Mouse (Mus musculus) midbrain, postnatal 0 days (tissue): ENCODE measurements around the gene Ugt1a6b. TPM values are rescaled to one million over a fixed set of nuclear protein-coding genes. Genes with fewer than 3 reads are reported as not detected.
A peak's percentile ranks its signal among the peaks of the same experiment; 100 is the strongest.

Source experiments
- ATAC-seq: fragments of 200-750 bp; cut with Nextera tagmentation; 2 replicates; pipeline ENCODE4 v1.8.0; 2017; ENCODE audit warnings: moderate number of reproducible peaks, mild to moderate bottlenecking, moderate TSS enrichment, moderate library complexity; ENCODE audit not compliant: low FRiP score
- DNase-seq: peaks from one replicate; pipeline ENCODE4 v3.0.0-alpha.2; 2015; ENCODE audit warnings: low spot score
- H3K27ac ChIP-seq: fragments of 300-500 bp; sonication (generic); 2 replicates; pipeline ENCODE4 v1.5.1; 2014; ENCODE audit warnings: low read depth, mild to moderate bottlenecking, low read length, mixed read lengths
- H3K27me3 ChIP-seq: fragments of 300-500 bp; sonication (generic); 2 replicates; pipeline ENCODE4 v1.6.1; 2014; ENCODE audit warnings: low read length, control low read depth, mixed read lengths; ENCODE audit not compliant: insufficient read depth
- H3K36me3 ChIP-seq: fragments of 300-500 bp; sonication (generic); 2 replicates; pipeline ENCODE4 v1.6.1; 2014; ENCODE audit warnings: low read length, control low read depth, mixed read lengths; ENCODE audit not compliant: insufficient read depth
- H3K4me1 ChIP-seq: fragments of 300-500 bp; sonication (generic); 2 replicates; pipeline ENCODE4 v1.6.1; 2014; ENCODE audit warnings: mild to moderate bottlenecking, control low read depth, antibody characterized with exemption, low read length, mixed read lengths; ENCODE audit not compliant: insufficient read depth
- H3K4me2 ChIP-seq: fragments of 300-500 bp; sonication (generic); 2 replicates; pipeline ENCODE4 v1.6.1; 2014; ENCODE audit warnings: low read depth, mild to moderate bottlenecking, low read length, mixed read lengths; ENCODE audit not compliant: poor library complexity, severe bottlenecking
- H3K4me3 ChIP-seq: fragments of 300-500 bp; sonication (generic); 2 replicates; pipeline ENCODE4 v1.5.1; 2014; ENCODE audit warnings: low read depth, mild to moderate bottlenecking, low read length, moderate library complexity
- H3K9ac ChIP-seq: fragments of 300-500 bp; sonication (generic); replicated peaks from 2 replicates; pipeline ENCODE4 v1.6.1; 2014; ENCODE audit warnings: mild to moderate bottlenecking, low read length, moderate library complexity, mixed read lengths; ENCODE audit not compliant: poor library complexity, severe bottlenecking
- H3K9me3 ChIP-seq: fragments of 300-500 bp; sonication (generic); 2 replicates; pipeline ENCODE4 v1.6.1; 2016; ENCODE audit warnings: low read length, control low read depth
- CTCF ChIP-seq: IDR thresholded peaks from 2 replicates; pipeline ENCODE4 v1.5.1; 2016; ENCODE audit warnings: antibody characterized with exemption, mild to moderate bottlenecking
- WGBS: fragments of 180-500 bp; shearing (Covaris S2); extraction: QIAGEN DNeasy Blood & Tissue Kit; methylation state at CpG from one replicate; pipeline ENCODE4 v1.1.7; 2014; 5-methylcytosine and 5-hydroxymethylcytosine counted together
- polyA plus RNA-seq: library from polyadenylated mRNA; unstranded; fragments of >200 nt; fragmentation: Nextera tagmentation; extraction: Ambion mirVana; gene quantifications from 2 replicates; pipeline ENCODE4 v1.2.1, GENCODE M21; 2015
- total RNA-seq: library from RNA; depleted of rRNA; stranded (reverse); fragments of >200 nt; gene quantifications from 2 replicates; pipeline ENCODE4 v1.2.3, GENCODE M21; 2014

Gene Ugt1a6b
- total and polyA plus RNA-seq, 2 experiments from 2014 or later: 1.9 TPM; not detected in 1

DNA sequence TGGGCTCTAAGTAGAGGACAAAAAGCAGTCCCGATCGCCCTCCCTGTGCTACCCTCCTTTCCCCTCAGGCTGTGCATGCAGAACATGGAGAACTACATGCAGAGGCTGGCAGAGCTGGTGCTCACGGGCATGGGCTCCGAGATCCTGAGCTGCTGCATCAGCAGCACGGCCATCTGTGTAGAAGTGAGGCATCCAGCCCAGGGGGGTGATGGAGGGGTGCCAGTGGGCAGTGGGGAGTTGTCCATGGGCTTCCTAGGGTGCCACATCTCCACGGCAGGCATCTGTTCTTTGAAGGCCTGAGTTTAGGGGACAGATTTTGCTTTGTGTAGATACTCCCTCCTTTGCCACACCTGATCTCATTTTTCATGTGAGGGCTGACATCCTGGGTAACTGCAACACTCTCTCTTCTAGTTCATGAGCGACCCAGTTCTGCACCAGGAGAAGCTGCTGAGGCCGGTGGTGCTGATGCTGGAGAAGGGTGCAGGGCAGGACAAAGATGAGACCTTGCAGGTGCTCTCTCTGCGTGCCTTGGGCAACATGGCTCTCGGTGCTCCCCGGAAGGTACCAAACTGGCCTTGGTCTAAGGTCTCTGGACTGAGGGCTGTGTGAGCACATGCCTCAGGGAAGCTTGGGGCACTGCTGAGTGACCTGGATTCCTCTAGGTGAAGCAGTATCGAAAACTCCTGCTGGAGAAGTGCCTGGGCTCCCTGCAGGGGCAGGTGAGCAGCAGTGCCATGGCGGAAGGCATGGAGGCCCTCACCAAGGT is 153.1 kb downstream of the Ugt1a6b start:
- 80% methylated on average over 13 of the region's 13 CpGs for WGBS
- peaks cover 20% of the 10 kb centered on the region for H3K36me3 ChIP-seq
- no peak for ATAC-seq
- no peak for DNase-seq
- TF ChIP-seq CTCF: no peak
- no peaks in the 10 kb centered on the region for H3K27me3 ChIP-seq
- H3K4me2 ChIP-seq: no peak overlapping the region
- no peak overlapping the region for H3K27ac ChIP-seq
- H3K4me3 ChIP-seq: no peak overlapping the region
- H3K9me3 ChIP-seq: peaks cover 74% of the 10 kb centered on the region
- H3K4me1 ChIP-seq: no peaks in the 10 kb centered on the region
- no peak overlapping the region for H3K9ac ChIP-seq

- Histone ChIP-seq H3K4me1 (no peaks in the 10 kb centered on the region), H3K9me3 (peaks cover 68% of the 10 kb centered on the region), H3K27me3 (no peaks in the 10 kb centered on the region), H3K4me3 (no peak overlapping the region), H3K36me3 (peaks cover 30% of the 10 kb centered on the region), H3K27ac (no peak overlapping the region), H3K4me2 (no peak overlapping the region), H3K9ac (no peak overlapping the region)
- TF ChIP-seq CTCF: no peak
- DNase-seq (no peak), ATAC-seq (no peak)
- 80% methylated on average over 10 of the region's 10 CpGs for WGBS
These were observed 154.0 kb downstream of the Ugt1a6b start for GRCm38 (mm10) chr1:88256886-88257663.

GRCm38 (mm10) chr1:88257681-88258080 is 154.6 kb downstream of the Ugt1a6b start:
- no peaks in the 10 kb centered on the region for H3K27me3 ChIP-seq
- DNase-seq (no peak), ATAC-seq (no peak)
- peaks cover 36% of the 10 kb centered on the region for H3K36me3 ChIP-seq
- H3K4me2 ChIP-seq: no peak overlapping the region
- peaks cover 62% of the 10 kb centered on the region for H3K9me3 ChIP-seq
- WGBS: 82% methylated on average over 6 of the region's 6 CpGs
- H3K9ac ChIP-seq: no peak overlapping the region
- H3K27ac ChIP-seq: no peak overlapping the region
- H3K4me1 ChIP-seq: no peaks in the 10 kb centered on the region
- no peak for TF ChIP-seq CTCF
- no peak overlapping the region for H3K4me3 ChIP-seq

DNA sequence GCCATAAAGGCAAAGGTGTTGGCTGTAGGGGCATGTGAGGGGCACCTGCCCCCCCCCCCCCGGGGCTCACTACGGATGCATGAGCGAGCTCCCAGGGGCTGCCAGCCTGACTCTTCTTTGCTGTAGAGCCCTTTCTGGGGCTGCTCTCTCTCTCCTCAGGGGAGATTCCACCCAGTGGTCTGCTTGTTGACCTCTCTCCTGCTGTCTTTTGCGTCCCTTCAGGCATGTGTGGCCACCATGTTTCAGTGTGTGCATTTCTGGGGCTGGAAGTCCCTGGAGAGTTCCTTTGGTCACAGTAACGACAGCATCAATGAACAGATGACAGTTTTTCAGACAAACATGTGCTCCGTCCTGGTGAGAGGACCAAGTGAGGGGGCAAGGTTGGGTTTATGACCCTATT is 155.3 kb downstream of the Ugt1a6b start:
- ATAC-seq: no peak
- no peak for TF ChIP-seq CTCF

GRCm38 (mm10) chr1:88258881-88259642 is 156.0 kb downstream of the Ugt1a6b start:
- WGBS: 79% methylated on average over 8 of the region's 8 CpGs
- no peak overlapping the region for H3K27ac ChIP-seq
- no peak overlapping the region for H3K4me3 ChIP-seq
- H3K4me1 ChIP-seq: no peaks in the 10 kb centered on the region
- peaks cover 48% of the 10 kb centered on the region for H3K9me3 ChIP-seq
- TF ChIP-seq CTCF: no peak
- DNase-seq: peak; percentile 79
- no peaks in the 10 kb centered on the region for H3K27me3 ChIP-seq
- ATAC-seq: no peak
- H3K4me2 ChIP-seq: no peak overlapping the region
- peak overlapping the region; percentile 3 for H3K9ac ChIP-seq
- H3K36me3 ChIP-seq: peaks cover 49% of the 10 kb centered on the region

More for the DNA sequence above, 155.3 kb downstream of the Ugt1a6b start:
- Histone ChIP-seq H3K9ac (no peak overlapping the region), H3K4me3 (no peak overlapping the region), H3K36me3 (peaks cover 42% of the 10 kb centered on the region), H3K27me3 (no peaks in the 10 kb centered on the region), H3K4me1 (no peaks in the 10 kb centered on the region), H3K27ac (no peak overlapping the region), H3K4me2 (no peak overlapping the region), H3K9me3 (peaks cover 55% of the 10 kb centered on the region)
- no peak for DNase-seq
- 68% methylated on average over 6 of the region's 6 CpGs for WGBS
